Mouse (Mus musculus) forebrain, embryonic 13.5 days (tissue): ENCODE measurements around the gene Zdhhc25. TPM values are rescaled to one million over a fixed set of nuclear protein-coding genes. Genes with fewer than 3 reads are reported as not detected.

Source experiments
- ATAC-seq: fragments of 200-750 bp; cut with Nextera tagmentation; 2 replicates; pipeline ENCODE4 v1.8.0; 2017
- H3K27ac ChIP-seq: fragments of 300-500 bp; sonication (generic); 2 replicates; pipeline ENCODE4 v1.5.1; 2015; ENCODE audit warnings: inconsistent platforms, mild to moderate bottlenecking, moderate library complexity
- H3K27me3 ChIP-seq: fragments of 300-500 bp; sonication (generic); 2 replicates; pipeline ENCODE4 v1.6.1; 2015; ENCODE audit warnings: mild to moderate bottlenecking, inconsistent platforms
- H3K36me3 ChIP-seq: fragments of 300-500 bp; sonication (generic); 2 replicates; pipeline ENCODE4 v1.6.1; 2015; ENCODE audit warnings: mild to moderate bottlenecking, inconsistent platforms; ENCODE audit not compliant: poor library complexity, severe bottlenecking
- H3K4me1 ChIP-seq: fragments of 300-500 bp; sonication (generic); 2 replicates; pipeline ENCODE4 v1.6.1; 2015; ENCODE audit warnings: inconsistent platforms
- H3K4me2 ChIP-seq: fragments of 300-500 bp; sonication (generic); 2 replicates; pipeline ENCODE4 v1.6.1; 2015; ENCODE audit warnings: inconsistent platforms, mild to moderate bottlenecking, moderate library complexity
- H3K4me3 ChIP-seq: fragments of 300-500 bp; sonication (generic); 2 replicates; pipeline ENCODE4 v1.5.1; 2015; ENCODE audit warnings: mild to moderate bottlenecking, inconsistent platforms
- H3K9ac ChIP-seq: fragments of 300-500 bp; sonication (generic); 2 replicates; pipeline ENCODE4 v1.6.1; 2015; ENCODE audit warnings: mild to moderate bottlenecking, inconsistent platforms
- H3K9me3 ChIP-seq: fragments of 300-500 bp; sonication (generic); replicated peaks from 2 replicates; pipeline ENCODE4 v1.6.1; 2016; ENCODE audit warnings: inconsistent platforms
- WGBS: fragments of 180-500 bp; shearing (Covaris S2); methylation state at CpG from one replicate; pipeline ENCODE4 v1.1.7; 2015; 5-methylcytosine and 5-hydroxymethylcytosine counted together
- polyA plus RNA-seq: library from polyadenylated mRNA; unstranded; fragments of >200 nt; fragmentation: Nextera tagmentation; extraction: Ambion mirVana; gene quantifications from 2 replicates; pipeline ENCODE4 v1.2.1, GENCODE M21; 2015

The Zdhhc25 gene
- polyA plus RNA-seq, 1 experiment from 2014 or later, result not detected

- no peak overlapping the region for H3K4me3 ChIP-seq
- no peaks in the 10 kb centered on the region for H3K4me1 ChIP-seq
- no peak overlapping the region for H3K27ac ChIP-seq
- no peaks in the 10 kb centered on the region for H3K9me3 ChIP-seq
- WGBS, result 20% methylated on average over 13 of the region's 13 CpGs
- no peak overlapping the region for H3K9ac ChIP-seq
- no peaks in the 10 kb centered on the region for H3K36me3 ChIP-seq
- H3K27me3 ChIP-seq, result peaks cover 5% of the 10 kb centered on the region; the same call in 1 of the 2 replicates
- no peak overlapping the region for H3K4me2 ChIP-seq
- ATAC-seq, result peak; percentile 45
Observed at GRCm38 (mm10) chr15:88651019-88651418, 50.9 kb downstream of the Zdhhc25 start.

Other genes with a start within 250 kb of the Zdhhc25 start
- gene Brd1, start 133.9 kb downstream of the Zdhhc25 start, polyA plus RNA-seq, result 30.5 TPM in 2 replicates
- 29.1 and 31.6 TPM in 2 replicates for gene Zbed4, start 151.4 kb downstream of the Zdhhc25 start, polyA plus RNA-seq
- 7.6 and 9.5 TPM in 2 replicates for gene Alg12, start 219.0 kb downstream of the Zdhhc25 start, polyA plus RNA-seq
- 62.2 and 63.6 TPM in 2 replicates for gene Creld2, start 219.3 kb downstream of the Zdhhc25 start, polyA plus RNA-seq